Mouse (Mus musculus): ENCODE measurements around the gene Il10rb.

Gene Il10rb

DNA sequence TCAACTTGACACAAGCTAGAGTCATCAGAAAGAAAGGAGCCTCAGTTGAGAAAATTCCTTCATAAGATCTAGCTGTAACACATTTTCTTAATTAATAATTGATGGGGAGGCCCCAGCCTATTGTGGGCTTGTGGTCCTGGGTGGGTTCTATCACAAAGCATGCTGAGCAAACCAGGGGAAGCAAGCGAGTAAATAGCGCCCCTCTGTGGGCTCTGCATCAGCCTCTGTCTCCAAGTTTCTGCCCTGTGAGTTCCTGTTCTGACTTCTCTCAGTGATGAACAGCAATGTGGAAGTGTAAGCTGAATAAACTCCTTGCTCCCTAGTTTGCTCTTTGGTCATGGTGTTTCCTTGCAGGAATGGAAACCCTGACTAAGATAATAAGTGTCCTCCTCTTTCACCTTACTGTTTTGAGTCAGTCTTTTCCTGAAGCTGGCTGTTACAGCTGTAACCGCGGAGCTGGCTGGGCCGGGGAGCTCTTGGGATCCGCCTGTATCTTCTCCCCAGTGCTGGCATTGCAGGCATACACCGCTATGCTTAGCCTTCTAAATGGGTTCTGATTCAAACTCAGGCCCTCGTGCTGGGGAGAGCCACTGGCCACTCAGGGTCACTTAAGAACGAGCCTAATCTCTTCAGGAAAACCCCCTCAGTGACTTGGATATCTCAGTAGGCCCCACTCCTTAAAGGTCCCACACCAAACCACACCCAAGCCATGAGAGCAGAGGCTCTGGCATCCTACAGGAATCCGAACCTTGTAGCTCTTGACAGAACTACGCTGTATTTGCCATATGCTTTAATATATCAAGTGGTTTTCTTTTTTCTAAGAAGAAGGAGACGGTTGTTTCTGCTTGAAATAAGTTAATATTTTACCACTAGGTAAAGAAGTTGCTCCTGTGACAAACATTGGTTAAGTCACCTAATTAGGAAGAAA is 44.4 kb downstream of the Il10rb start:
- no peak for DNase-seq (ENCODE audit: low spot score in 2 of 2)

DNA sequence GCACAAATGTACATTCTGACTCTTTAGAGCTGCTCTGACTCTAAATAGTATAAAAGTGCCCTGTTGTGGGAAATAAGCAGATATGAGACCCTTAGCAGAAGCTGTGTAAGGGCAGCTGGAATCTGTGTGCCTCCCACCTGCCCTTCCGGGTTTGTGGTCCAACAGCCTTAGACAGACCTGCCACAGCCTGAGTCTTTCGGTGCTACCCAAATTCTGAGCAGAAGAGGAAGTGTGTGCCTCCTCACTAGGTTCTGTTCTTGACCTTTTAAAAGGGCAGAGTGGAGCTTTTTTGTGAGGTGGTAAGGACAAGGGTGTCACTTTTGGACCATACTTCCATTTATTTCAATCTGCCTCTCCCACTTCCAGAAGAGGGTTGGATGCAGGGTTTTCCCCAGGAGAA is 46.0 kb downstream of the Il10rb start:
- DNase-seq (ENCODE audit: low spot score in 2 of 2): peak in 1 of 2 experiments; percentile 59

DNA sequence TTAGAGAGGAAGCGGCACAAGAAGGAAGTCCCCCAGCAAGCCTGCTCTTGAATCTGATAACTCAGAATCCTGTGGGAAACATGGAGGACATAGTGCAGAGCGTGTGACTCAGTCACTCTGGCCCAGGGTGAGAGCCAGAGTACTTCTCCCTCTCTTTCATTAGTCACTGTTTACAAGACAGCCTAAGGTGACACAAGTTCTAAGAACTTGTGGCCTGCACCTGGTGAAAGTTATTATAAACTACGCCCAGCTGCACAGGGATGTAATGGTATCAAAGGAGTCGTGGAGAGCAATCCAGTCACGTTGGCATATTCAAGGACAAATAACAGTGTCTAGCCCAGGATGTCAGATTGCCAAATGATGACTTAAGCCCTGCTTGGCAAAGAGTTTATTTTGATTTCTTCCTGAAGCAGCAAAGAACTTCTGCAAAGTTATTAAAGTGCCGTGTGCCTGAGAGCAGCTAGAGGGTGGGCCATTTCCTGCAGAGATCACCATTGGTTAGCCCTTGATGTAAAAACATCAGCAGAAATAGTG is 46.5 kb downstream of the Il10rb start:
- no peak for DNase-seq (ENCODE audit: low spot score in 2 of 2)

DNA sequence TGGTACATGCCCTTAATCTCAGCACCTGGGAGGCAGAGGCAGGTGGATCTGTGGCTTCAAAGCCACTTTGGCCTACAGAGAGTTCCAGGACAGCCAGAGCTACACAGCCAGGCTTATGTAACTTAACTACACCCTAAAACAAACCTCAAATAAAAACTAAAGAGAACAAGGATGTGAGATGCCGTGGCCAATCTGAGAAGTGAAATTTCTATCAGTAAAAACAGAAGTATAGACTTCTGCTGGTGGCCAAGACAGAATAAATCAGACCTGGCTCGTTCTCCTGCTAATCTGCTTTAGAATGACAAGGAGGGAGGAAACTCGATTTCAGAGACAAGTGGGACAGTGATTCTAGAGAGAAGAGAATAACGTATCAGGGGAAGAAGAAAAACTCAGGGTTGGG is 49.9 kb downstream of the Il10rb start:
- DNase-seq (ENCODE audit: low spot score in 2 of 2): no peak

DNA sequence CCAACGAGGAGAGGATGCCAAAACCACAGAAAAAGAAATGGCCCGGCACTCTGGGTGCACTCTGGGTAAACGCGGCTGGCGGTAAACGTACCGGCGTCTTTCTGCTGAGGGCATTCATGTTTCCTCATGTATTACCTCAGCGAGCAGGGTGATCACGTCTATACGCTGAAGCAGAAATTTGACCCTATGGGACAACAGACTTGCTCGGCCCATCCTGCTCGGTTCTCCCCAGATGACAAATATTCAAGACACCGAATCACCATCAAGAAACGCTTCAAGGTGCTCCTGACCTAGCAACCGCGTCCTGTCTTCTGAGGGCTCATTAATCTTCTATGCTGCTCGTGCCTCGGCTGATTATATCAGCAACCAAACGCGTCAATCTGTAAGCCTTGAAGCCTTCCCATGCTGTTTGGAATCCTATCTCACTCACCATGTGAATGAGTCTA is 52.4 kb downstream of the Il10rb start:
- peak; percentile 60 to 72 for DNase-seq (ENCODE audit: low spot score in 2 of 2)

DNA sequence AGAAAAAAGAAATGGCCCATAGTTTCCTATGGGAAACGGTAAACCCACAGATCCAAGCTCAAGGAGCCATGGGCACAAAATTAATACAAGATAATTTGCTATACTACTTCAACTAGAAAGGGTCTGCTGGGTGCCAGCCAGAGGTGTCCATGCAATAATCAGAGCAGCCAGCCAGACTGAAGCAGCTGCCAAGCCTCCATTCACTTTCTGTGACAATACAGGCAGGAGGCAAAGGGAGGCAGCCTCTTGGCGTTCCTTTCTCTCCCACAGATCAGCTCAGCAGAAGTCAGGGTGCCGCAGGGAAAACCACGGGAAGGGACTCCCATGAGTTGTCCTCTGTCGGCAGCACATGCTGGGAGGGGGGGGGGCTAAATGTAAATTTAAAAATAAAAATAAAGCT is 53.0 kb downstream of the Il10rb start:
- no peak for DNase-seq (ENCODE audit: low spot score in 2 of 2)

DNA sequence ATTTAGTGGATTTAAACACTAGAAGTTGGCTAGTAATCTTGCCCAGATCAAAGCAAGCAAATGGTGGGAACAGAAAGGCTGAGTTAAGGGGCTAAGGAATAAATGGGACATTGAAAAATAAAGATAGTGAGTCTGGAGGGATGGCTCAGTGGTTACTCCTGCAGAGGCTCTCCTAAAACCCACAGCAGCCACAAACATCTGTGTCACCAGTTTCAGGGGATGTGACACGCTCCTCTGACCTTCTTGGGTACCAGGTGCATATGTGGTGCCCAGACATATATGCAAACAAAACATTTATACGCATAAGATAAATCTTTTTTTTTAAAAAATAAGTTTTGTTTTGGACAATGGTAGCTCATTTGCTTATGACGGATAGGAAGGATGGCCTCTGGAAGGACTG is 53.4 kb downstream of the Il10rb start:
- no peak for DNase-seq (ENCODE audit: low spot score in 2 of 2)

DNA sequence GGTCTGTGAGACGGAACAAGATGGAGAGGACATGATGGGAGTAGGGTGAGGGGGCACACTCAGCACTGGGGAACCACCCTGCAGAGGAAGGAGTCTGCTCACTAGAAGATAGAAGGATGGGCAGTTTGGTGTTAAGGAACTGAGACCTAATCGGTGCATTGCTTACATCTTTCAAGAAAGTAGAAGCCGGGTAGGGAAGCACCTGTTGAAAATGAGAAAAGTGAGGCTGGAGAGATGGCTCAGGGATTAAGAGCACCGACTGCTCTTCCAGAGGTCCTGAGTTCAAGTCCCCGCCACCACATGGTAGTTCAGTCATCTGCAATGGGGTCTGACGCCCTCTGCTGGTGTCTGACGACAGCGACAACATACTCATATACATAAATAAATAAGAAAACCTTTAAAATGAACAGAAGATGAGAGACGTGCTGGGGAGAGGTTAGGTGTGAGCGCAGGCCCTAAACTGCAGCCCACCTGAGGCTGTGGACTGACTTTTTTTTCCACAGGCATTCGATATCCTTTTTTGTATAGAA is 53.9 kb downstream of the Il10rb start:
- peak in 1 of 2 experiments; percentile 62 for DNase-seq (ENCODE audit: low spot score in 2 of 2)

DNA sequence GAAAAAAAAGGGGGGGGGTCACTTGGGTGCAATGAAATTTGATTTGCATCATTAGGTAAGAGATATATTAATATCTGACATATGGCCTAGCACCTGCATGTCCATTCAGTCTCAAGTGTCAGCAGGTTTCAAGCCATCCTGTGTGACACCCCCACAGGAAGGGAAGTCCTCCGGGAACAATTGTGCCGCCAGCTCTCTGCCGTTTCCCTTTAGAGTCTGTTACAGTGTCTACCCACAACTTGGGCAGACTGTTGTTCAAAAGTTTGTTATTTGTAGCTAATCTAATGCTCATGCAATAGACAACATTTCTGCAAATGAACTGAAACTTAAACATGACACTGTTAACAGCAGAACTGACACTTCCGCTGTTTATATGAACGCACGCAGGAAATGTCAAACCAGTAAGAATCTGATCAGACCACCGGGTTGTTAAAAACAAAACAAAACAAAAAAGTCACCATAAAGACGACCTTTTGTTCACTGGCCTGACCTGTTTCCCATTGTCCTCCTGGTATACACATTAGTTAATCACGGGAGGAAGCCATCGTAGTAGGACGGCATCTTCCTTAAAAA is 55.2 kb downstream of the Il10rb start:
- DNase-seq (ENCODE audit: low spot score in 2 of 2): peak; percentile 57 to 67

DNA sequence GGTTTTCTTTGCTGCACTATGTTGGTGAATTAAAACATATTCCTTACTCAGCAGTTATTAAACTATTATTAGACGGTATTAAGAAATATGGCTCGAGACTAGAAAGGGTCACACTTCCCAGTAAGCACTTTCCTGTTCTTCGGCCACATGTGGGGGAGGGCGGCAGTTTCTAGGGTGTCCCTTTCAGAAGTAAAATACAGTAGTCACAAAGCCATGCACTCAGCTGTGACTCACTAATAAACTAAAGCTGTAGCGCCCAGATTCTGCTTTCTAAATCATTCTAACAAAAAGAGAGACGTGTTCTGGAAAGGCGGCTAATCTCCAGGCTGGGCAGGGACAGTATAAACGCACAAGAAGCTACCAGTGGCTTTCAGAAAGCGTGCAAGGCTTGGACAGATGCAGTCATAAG is 55.8 kb downstream of the Il10rb start:
- no peak for DNase-seq (ENCODE audit: low spot score in 2 of 2)

DNA sequence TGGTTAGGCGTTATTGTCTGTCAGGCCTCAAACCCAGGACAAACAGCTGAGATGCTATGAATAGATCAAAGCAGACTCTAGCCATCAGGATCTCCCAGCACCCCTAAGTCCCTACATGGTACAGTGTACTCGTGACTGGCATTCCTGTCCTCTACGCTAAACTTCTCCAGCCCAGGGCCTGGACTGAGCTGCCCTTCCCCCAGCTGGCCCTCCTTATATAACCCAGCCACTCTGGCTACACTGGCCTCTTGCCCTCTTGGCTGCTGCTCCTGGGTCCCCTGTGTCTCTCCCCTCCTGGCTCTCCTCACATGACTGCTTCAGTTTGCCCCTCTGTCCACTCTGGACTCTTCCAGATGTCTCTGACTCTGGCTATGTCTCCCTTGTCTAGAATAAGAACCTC is 56.7 kb downstream of the Il10rb start:
- DNase-seq (ENCODE audit: low spot score in 2 of 2): no peak

DNA sequence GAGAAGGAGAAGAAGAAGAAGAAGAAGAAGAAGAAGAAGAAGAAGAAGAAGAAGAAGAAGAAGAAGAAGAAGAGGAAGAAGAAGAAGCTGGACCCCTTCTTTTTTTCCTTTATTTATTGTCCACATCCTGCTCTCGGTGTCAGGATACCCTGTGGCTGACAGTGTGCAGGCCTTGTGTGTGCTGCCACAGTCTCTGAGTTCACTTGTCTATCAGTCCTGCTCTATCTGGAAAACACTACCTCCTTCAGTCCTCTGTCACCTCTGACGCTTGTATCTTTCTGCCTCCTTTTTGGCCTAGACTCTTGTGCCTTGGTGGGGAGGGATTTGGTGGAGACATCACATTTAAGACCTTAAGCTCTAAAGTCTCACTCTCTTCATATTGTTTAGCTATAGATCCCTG is 57.4 kb downstream of the Il10rb start:
- DNase-seq (ENCODE audit: low spot score in 2 of 2): peak in 1 of 2 experiments; percentile 65

DNA sequence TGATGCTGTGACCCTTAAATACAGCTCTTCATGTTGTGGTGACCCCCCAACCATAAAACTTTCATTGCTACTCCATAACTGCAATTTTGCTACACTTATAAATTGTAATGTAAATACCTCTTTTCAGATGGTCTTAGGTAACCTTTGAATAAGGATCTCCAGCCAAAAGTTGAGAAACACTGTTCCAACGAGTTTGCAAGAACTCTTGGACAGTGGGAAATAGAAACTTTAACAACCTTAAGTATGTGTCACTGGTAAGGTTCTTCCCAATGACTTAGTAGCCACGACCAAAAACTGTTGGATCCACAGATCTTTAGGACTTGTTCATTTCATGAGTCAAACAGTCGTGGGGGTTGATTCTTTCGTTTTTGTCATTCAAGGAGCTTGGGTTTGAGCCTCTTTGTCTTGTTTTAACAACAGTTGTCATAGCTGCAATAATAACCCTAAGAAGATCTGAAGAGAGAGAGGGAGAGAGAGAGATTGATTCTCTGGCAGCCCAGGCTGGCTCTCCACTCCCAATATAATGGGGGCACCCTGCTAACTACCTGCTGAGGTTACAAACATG is 58.0 kb downstream of the Il10rb start:
- DNase-seq (ENCODE audit: low spot score in 2 of 2): no peak

DNA sequence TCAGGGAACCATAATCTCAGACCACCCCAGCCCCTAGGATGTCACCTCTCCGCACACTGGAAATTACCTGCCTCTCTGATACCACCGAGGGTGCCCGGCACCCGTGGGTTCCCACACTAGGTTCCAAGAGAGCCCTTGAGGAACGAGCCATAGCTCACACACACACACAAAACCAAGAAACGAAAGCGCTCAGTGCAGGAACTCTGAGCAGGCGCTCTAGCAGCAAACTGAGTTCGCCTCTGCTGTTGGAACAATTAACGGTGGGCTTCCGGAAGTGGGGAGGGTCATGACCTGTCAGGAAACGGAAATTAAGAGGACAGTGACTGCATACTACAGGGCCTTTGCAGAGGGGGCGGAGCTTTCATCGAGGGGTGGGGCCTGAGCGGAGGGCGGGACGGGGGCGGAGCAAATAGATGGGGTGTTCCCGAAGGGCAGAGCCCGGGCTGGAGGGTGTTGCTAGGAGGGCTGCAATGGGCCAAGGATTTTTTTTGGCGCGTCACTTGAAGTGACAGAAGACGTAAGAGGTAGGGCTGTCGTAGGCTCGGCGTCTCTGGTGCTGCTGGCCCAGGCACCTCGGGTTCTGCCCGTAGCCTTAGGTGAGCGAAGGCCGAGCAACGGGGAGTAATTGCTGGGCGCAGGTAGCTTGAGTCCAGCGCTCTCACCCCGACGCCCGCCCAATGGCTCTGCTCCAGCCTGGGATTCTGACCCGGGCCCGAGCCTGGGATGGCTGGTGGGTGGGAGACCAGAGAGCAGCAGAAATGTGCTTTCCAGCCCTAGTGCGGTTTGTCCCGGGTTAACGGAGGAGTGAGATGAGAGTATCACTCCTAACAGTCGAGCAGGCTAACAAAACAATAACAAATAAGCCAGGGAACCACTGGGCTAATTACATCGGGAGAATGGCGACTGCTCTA is 58.9 kb downstream of the Il10rb start:
- peak; percentile 88 to 90 for DNase-seq (ENCODE audit: low spot score in 2 of 2)

DNA sequence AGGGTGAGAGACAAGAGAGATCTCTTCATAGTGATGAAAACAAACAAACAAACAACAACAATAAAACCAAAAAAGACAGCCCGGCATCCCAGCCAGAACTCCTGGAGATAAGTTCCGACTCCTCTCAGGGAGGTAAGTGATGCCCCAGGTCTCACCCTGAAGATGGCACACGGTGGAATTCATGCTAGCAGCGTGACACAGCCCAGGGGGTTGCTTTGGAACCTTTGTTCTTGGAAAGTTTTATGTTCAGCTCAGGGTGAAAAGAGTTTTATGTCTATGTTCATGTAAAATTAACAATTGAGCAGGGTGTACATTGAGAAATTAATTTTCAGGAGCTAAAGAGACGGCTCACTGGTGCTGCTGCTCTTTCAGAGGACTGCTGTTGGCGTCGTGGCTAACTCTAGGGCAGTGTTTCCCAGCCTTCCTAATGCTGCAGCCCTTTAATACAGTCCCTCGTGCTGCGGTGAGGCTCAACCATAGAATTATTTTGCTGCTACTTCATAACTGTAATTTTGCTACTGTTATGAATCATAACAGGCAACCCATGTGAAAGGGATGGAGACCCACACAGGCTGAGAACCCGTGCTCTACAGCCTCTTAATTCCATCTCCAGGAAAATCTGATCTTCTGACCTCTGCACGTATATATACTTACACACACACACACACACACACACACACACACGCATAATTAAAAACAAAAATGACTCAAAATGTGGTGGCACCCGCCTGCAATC is 59.7 kb downstream of the Il10rb start:
- no peak for DNase-seq (ENCODE audit: low spot score in 2 of 2)

DNA sequence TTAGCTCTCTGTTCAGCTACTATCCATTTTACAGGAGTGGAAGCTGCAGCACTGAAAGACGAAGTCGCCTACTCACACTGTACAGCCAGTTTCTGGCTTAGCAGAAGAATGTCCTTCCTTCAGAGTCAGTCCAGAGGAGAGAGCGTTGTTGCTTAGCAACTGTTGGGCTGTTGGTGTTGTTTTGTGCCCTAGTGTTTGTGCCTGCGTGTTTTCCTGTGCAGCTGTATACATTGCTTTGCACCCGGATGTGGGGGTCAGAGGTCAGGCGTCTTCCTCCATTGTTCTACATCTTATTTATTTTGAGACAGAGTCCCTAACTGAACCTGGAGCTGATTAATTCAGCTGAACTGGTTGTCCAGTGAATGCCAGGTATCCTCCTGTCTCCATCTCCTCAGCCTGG is 60.6 kb downstream of the Il10rb start:
- DNase-seq (ENCODE audit: low spot score in 2 of 2): no peak

DNA sequence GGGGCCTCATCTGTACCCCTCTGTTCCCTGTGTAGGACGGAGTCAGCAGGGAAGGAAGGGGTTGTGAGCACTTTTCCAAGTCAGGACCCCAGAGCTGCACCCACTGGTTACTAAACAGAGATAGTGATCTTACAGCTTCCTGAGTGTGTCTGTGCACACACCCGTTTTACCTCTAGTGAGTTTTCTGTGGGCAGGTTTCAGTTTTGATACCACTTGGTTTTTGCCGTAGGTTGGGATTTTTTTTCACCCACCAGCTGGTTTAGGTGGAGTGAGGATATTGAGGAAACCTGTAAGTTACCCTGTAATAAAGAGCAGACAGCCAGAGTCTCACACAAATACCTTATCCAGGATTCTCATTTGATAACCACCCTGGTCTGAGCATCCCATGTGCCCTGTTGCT is 64.5 kb downstream of the Il10rb start:
- DNase-seq (ENCODE audit: low spot score in 2 of 2): no peak

DNA sequence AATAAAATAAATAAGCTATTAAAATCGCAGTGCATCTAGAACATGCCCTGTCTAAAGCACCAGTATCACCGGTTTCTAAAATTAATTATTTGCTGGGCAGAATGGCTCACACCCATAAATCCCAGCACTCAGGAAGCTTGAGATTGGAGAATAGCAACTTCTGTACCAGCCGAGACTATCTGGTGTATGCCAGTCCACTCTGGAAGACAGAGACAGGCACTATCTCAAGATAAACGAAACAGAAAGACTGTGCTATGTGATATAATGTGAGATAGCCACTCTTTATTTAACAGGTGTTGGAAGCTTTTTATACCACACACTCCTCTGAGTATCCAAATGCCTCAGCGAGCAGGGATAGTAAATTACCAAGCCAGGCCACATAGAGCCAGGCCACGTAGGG is 65.5 kb downstream of the Il10rb start:
- DNase-seq (ENCODE audit: low spot score in 2 of 2): no peak

Measured in natural killer cell, adult 2 months (primary cell).